Mouse (Mus musculus) common myeloid progenitor, adult 5-6 weeks (primary cell): Measurements from ENCODE around the gene Coq9. TPM values are rescaled to one million over a fixed set of nuclear protein-coding genes. Genes with fewer than 3 reads are reported as not detected.

Experiments
- ATAC-seq: replicated peaks from 2 replicates; pipeline ENCODE4 v1.8.0; 2016; ENCODE audit warnings: low read depth, mild to moderate bottlenecking, moderate TSS enrichment, inconsistent platforms; ENCODE audit not compliant: poor library complexity, severe bottlenecking
- total RNA-seq: library from RNA; stranded (forward); fragments of 200-1000, 187-1606 nt; gene quantifications from 2 replicates; pipeline ENCODE4 v1.2.3, GENCODE M21; 2017

Gene Coq9
- total RNA-seq, 1 experiment from 2014 or later, result 30.8 TPM

DNA sequence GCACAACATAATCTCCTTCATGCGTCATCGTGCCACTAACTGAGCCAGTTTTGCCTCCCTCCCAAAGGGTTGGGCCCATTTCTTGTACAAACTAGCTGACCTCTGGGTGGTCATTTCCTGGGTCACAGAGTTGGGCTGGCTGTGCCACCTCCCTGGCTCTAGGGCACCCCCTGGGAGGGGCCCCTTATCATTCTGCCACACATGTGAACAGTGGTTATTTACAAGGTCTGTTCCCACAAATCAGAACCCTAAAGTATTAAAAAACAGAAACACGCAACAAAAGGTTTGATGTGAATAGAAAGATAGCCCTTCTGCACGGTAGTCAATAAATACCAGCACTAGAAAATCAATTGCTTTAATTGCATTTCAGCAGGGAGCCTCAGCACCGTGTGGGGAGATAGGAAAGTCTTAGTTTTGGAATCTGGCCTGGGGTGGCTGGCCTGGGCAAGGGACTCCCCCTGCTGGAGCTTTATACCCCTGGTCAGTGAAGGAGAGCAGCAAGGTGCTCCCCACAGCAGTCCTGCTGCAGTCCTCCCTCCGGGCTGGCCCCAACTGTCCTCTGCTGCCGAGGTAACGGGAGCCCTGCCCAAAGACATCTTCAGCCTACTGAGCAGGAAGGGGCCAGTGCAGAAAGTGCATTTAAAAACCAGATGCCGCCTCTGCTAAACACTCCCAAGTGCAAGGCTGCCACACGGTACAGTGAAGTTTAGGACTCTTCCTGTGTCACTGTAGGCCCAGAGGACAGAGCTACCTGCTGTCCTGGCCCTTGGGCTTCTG is 26.0 kb downstream of the Coq9 start:
- ATAC-seq, result no peak

GRCm38 (mm10) chr8:94865292-94865691 is 27.2 kb downstream of the Coq9 start:
- no peak for ATAC-seq

DNA sequence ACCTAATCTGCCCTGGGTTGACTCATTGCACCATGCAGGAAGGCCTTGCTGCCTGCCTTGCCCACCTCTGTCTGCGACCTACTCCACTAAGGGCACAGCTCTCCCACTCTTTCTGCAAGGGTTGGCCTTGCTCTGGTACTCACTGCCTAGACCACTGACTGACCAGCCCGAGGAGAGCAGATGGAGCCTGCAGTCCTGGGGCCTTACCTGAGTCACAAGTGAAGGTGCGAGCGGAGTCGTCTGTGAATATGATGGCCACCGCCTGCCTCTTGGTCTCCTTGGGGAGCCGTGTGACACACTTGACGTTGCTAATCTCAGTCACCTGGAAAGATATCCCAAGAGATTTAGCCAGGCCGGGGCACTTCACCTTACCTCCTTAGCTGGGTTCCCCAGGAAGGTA is 28.8 kb downstream of the Coq9 start:
- no peak for ATAC-seq

DNA sequence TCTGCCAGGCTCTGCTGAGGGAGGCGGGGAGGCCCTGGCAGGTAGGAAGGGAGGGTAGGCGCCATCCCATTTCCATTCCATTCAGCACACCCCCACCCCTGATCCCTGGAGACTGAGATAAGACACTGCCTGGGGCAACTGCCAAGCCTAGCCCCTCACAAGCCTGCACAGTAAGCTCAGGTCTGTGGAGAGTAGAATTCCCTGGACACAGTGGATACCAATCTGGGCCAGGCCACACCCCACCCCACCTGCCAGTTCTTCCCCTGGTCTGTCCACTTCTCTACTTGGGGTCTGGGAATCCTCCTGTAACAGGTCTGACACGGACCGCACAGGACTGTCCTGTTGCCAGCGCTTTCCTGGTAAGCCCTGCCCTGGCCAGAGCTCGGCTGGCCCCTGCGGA is 31.0 kb downstream of the Coq9 start:
- ATAC-seq, result no peak

GRCm38 (mm10) chr8:94870003-94870402 is 31.9 kb downstream of the Coq9 start:
- ATAC-seq, result no peak

DNA sequence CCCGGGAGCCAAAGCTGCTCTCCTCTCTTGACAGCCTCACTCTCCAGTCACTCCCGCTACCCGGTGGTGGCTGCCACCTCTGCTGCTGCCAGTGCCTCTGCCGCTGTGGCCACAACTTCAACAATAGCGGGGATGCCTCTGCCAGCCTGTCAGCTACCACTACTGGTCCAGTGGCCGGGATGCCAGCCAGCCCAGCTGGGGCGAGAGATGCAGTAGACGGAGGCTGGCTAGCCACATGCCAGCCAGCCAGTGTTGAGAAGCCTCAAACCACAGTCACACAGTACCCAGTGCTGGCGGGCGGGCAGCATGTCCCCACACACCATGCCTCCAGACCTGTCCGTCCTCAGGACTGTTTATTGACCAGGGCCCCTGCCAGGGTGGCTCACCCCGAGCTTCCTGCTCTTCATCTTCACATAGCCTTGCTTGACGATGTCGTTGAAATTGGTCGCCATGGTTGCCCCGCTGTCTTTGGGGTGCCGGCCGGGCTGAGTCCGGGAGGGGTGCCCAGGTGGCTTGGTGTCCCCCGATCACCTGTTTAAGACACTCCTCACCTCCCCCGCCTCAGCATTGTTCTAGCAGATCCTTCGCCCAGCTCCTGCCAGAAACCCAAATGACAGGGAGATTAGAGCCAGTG is 32.5 kb downstream of the Coq9 start:
- peak; percentile 71 for ATAC-seq

GRCm38 (mm10) chr8:94871108-94871894 is 33.2 kb downstream of the Coq9 start:
- peak; percentile 30 for ATAC-seq

GRCm38 (mm10) chr8:94872156-94872555 is 34.0 kb downstream of the Coq9 start:
- ATAC-seq, result no peak

DNA sequence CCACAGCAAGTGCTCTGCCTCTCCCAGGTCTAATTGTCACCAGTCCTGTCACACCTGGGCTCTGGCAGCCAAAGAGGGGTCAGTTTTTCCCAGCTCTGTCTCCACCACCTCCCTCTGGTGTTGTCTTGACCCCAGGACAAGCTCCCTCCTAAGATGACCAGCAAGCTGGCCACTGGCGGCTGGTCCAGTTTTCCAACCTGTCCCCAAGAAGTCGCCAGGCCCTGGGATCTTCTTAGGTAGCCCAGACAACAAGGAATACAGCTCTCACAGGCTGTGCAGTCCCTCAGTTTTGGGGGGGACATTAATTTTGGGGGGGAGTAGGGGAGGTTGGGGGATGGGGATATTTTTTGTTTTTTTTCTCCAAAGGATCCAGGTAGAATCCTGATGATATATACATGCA is 34.5 kb downstream of the Coq9 start:
- no peak for ATAC-seq

GRCm38 (mm10) chr8:94874358-94874757 is 36.2 kb downstream of the Coq9 start:
- peak; percentile 40 for ATAC-seq

DNA sequence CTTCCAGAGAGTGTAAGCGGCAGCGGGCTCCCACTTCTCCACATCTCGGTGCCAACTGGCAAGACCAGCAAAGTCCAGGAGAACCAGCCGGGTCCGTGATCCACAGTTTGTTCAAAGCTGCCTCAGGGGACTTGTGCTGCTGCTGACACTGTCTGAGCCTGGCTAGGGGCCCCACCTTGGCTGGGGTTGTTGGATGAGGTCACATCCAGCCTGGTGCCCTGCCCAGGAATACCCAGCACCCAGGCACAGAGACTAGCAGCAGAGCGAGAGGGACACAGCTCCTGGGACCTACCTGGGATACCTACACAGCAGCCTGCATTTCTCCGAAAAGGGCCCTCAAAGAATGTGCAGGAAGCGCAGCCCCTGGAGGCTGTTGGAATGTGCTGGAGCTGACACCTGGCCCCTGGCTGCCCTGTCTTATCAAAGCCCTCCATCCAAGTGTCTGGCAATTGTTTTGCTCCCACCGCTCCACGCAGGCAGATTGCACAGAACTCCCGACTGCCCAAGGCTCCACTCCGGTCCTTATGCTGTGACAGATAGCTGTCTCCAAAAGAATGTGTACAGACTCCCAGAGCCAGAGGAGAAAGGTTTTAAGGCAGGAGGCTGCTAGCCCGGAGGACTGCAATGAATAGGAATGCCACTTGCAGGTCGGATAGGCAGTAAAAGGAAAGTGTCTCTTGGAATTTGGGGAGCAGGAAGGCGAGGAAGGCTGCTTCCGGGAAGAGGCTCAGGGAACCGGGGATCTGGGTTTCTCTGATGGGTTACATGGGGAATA is 37.2 kb downstream of the Coq9 start:
- ATAC-seq, result no peak

DNA sequence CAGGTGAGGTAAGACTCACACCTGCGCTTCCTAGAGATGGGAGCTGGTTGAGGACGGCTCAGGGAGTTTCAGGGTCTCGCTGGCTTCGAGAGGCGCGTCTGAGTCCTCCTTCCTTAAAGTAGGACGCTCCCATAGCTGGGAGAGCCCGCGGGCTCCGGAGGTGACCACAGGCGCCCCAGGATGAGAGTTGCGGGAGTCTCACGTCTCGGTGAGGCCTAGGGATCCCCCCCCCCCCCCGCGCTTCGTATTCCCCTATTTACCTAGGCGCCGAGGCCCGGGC is 37.7 kb downstream of the Coq9 start:
- ATAC-seq, result no peak

DNA sequence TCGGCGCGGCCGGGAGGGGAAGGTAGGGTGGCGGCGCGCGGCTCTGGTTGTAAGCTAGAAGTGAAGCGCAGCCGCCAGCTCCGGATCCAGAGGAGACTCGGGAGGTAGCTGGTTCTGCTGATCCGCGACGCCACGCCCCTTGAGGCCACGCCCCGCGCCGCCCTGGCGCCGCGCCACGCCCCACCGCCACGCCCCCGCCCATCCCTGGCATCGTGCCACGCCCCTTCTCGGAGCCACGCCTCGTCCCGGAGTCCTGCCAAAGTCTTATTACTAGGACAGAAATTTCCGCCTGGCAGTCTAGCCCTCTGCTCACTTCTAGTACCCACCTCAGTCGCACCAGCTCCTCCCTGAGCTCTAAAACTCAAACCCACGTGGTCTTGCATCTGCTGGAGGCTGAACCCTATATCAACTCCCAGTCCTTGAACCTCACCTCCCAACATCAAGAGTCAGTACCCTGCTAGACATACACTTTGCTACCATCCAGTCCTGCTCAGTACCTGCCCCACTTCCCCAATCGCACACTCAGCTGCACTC is 38.1 kb downstream of the Coq9 start, which contains the start of gene Dok4:
Dok4 (minus strand) TSS at position 134 of the 534 bp plus-strand sequence.
- peak; percentile 74 for ATAC-seq

- ATAC-seq, result no peak
Observed at GRCm38 (mm10) chr8:94876820-94877219, 38.7 kb downstream of the Coq9 start.

DNA sequence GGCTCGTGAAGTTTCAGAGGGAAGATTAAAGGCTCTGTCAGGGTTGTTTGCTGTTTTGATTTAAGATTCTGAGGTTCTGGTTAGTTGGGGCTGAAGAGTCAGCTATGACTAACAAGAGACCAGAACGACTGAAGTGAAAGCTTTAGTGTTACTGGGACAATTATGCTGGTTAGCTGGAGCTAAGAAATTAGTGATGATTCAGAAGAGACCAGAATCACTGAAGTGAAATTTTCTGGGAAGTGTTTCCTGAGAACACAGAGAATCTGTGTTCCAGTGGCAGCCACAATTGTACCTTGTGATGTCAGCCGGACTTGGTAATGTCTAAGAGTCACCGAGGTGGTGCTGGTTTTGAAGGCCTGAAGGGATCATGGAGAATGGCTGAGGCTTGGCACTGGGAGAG is 42.6 kb downstream of the Coq9 start:
- ATAC-seq, result no peak

GRCm38 (mm10) chr8:94888383-94889036 is 50.4 kb downstream of the Coq9 start:
- ATAC-seq, result peak; percentile 89

GRCm38 (mm10) chr8:94892917-94893316 is 54.8 kb downstream of the Coq9 start:
- ATAC-seq, result no peak

- peak; percentile 90 for ATAC-seq
Observed at GRCm38 (mm10) chr8:94899262-94899661, 61.1 kb downstream of the Coq9 start.

DNA sequence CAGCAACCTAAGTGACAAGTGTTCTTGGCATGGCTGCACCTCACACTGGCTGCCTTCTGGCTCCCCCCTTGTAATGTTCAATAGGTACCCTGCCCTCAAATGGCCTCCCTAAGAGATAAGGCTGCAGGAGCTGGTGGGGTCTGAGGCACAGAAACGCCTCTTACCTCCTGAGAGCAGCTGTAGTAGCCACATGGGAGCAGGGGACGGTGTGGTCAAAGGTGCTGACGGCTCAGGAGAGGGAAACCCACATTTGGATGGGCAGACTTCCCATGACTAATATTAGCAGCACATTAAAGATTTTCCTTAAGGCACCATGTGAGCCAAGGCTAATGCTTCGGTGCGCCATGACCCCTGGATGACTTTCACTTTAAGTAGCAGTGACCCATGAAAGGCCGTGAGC is 62.5 kb downstream of the Coq9 start:
- ATAC-seq, result no peak

DNA sequence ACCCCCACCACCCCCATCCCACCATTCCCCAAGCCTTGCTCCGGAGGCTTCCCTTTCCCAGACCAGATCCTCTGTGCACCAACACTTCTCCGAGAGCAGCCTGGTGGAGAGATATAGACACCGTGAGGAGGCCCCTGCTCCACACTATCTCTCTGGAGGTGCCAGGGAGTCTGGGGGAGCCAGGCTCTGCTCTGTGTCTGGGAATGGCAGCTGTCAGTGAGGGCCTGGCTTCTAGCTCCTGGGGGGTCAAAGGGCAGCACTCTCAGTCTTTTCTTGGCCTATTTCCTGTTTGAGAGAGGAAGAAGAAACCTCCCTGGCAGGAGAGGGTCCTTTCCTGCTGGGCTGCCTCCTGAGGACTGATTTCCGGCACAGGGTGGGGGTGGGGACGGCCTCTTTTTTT is 62.9 kb downstream of the Coq9 start:
- no peak for ATAC-seq
